Mouse (Mus musculus) forelimb bud, embryonic 11.5 days (tissue): Measurements from ENCODE around the gene Actr3b.

Source experiments
- DNase-seq: peaks from one replicate; pipeline ENCODE4 v3.0.0-alpha.2; 2012; ENCODE audit warnings: low read depth, low spot score

The Actr3b gene

DNA sequence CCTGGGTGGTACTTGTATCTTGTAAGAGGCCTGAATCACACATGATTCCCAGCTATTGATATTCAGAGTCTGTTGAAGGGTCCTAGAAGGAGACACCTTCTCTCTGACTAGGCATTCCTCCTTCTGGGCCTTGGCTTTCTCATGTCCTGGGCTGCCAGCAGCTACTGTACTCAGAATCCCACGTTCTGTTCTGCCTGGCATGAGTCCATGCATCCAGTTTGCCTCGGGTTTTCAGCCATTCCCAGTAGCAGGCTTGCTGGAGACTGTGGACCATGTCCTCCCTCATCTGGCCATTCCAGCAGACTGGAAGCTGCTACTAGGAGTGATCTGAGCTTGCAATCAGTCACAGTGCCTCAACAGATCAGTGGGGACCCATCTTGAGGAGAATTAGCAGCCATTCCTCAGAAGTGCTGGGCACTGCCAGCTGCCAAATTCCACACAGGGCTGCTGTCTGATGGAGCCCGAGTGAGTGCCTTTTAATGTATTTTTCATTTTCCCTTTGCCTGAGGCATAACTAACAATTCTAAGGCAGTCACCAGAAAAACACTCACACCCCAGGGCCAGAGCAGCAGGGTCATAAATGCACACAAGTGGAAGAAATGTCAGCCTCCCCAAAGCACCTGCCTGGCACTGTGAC is 130.1 kb downstream of the Actr3b start:
- no peak for DNase-seq

- no peak for DNase-seq
Observed at GRCm38 (mm10) chr5:25891321-25891720, 131.5 kb downstream of the Actr3b start.
